Mouse (Mus musculus): Measurements from ENCODE around the gene Slc10a6. TPM values are rescaled to one million over a fixed set of nuclear protein-coding genes. Genes with fewer than 3 reads are reported as not detected.

Slc10a6 gene
- polyA plus RNA-seq, 1 experiment from 2014 or later: 0.84 TPM

- H3K9ac ChIP-seq (ENCODE audit: low read depth, low read length): no peak overlapping the region
- H3K4me3 ChIP-seq (ENCODE audit: low read length): no peak overlapping the region
- no peak overlapping the region for H3K4me2 ChIP-seq (ENCODE audit: low read depth, low read length)
- H3K36me3 ChIP-seq (ENCODE audit: control insufficient read depth, insufficient read depth, low read length): no peaks in the 10 kb centered on the region
- 73% methylated on average over 7 of the region's 7 CpGs for WGBS
- ATAC-seq: no peak
- no peak overlapping the region for H3K27ac ChIP-seq (ENCODE audit: low read length)
- H3K9me3 ChIP-seq (ENCODE audit: control insufficient read depth, low read length): no peaks in the 10 kb centered on the region
- no peaks in the 10 kb centered on the region for H3K4me1 ChIP-seq (ENCODE audit: control insufficient read depth, insufficient read depth, low read length)
- no peaks in the 10 kb centered on the region for H3K27me3 ChIP-seq (replicated peaks; ENCODE audit: control insufficient read depth, insufficient read depth, low read length)
Measured at GRCm38 (mm10) chr5:103605707-103606106, 23.5 kb downstream of the Slc10a6 start.

GRCm38 (mm10) chr5:103603115-103603893 is 25.9 kb downstream of the Slc10a6 start:
- WGBS: 66% methylated on average over 11 of the region's 11 CpGs
- no peaks in the 10 kb centered on the region for H3K4me1 ChIP-seq (ENCODE audit: control insufficient read depth, insufficient read depth, low read length)
- ATAC-seq: no peak
- no peak overlapping the region for H3K4me3 ChIP-seq (ENCODE audit: low read length)
- H3K4me2 ChIP-seq (ENCODE audit: low read depth, low read length): no peak overlapping the region
- H3K9me3 ChIP-seq (ENCODE audit: control insufficient read depth, low read length): no peaks in the 10 kb centered on the region
- no peaks in the 10 kb centered on the region for H3K36me3 ChIP-seq (ENCODE audit: control insufficient read depth, insufficient read depth, low read length)
- no peak overlapping the region for H3K9ac ChIP-seq (ENCODE audit: low read depth, low read length)
- H3K27ac ChIP-seq (ENCODE audit: low read length): no peak overlapping the region
- H3K27me3 ChIP-seq (replicated peaks; ENCODE audit: control insufficient read depth, insufficient read depth, low read length): no peaks in the 10 kb centered on the region

- no peaks in the 10 kb centered on the region for H3K4me1 ChIP-seq (ENCODE audit: control insufficient read depth, insufficient read depth, low read length)
- no peaks in the 10 kb centered on the region for H3K9me3 ChIP-seq (ENCODE audit: control insufficient read depth, low read length)
- no peak overlapping the region for H3K4me2 ChIP-seq (ENCODE audit: low read depth, low read length)
- H3K9ac ChIP-seq (ENCODE audit: low read depth, low read length): no peak overlapping the region
- no peak for ATAC-seq
- no peaks in the 10 kb centered on the region for H3K27me3 ChIP-seq (replicated peaks; ENCODE audit: control insufficient read depth, insufficient read depth, low read length)
- 72% methylated on average over 5 of the region's 5 CpGs for WGBS
- H3K4me3 ChIP-seq (ENCODE audit: low read length): no peak overlapping the region
- H3K27ac ChIP-seq (ENCODE audit: low read length): no peak overlapping the region
- no peaks in the 10 kb centered on the region for H3K36me3 ChIP-seq (ENCODE audit: control insufficient read depth, insufficient read depth, low read length)
Measured at GRCm38 (mm10) chr5:103598881-103599280, 30.3 kb downstream of the Slc10a6 start.

- Histone ChIP-seq H3K27ac (ENCODE audit: low read length) (no peak overlapping the region), H3K27me3 (replicated peaks; ENCODE audit: control insufficient read depth, insufficient read depth, low read length) (no peaks in the 10 kb centered on the region), H3K9me3 (ENCODE audit: control insufficient read depth, low read length) (no peaks in the 10 kb centered on the region), H3K36me3 (ENCODE audit: control insufficient read depth, insufficient read depth, low read length) (no peaks in the 10 kb centered on the region), H3K4me3 (ENCODE audit: low read length) (no peak overlapping the region), H3K9ac (ENCODE audit: low read depth, low read length) (no peak overlapping the region), H3K4me1 (ENCODE audit: control insufficient read depth, insufficient read depth, low read length) (no peaks in the 10 kb centered on the region), H3K4me2 (ENCODE audit: low read depth, low read length) (no peak overlapping the region)
- WGBS: 78% methylated on average over 9 of the region's 9 CpGs
- no peak for ATAC-seq
Measured at GRCm38 (mm10) chr5:103598264-103598663, 30.9 kb downstream of the Slc10a6 start.

GRCm38 (mm10) chr5:103597604-103598003 is 31.6 kb downstream of the Slc10a6 start:
- no peak overlapping the region for H3K27ac ChIP-seq (ENCODE audit: low read length)
- WGBS: 69% methylated on average over 6 of the region's 6 CpGs
- H3K9me3 ChIP-seq (ENCODE audit: control insufficient read depth, low read length): no peaks in the 10 kb centered on the region
- H3K27me3 ChIP-seq (replicated peaks; ENCODE audit: control insufficient read depth, insufficient read depth, low read length): no peaks in the 10 kb centered on the region
- no peaks in the 10 kb centered on the region for H3K36me3 ChIP-seq (ENCODE audit: control insufficient read depth, insufficient read depth, low read length)
- no peak overlapping the region for H3K9ac ChIP-seq (ENCODE audit: low read depth, low read length)
- no peaks in the 10 kb centered on the region for H3K4me1 ChIP-seq (ENCODE audit: control insufficient read depth, insufficient read depth, low read length)
- no peak overlapping the region for H3K4me2 ChIP-seq (ENCODE audit: low read depth, low read length)
- no peak overlapping the region for H3K4me3 ChIP-seq (ENCODE audit: low read length)
- no peak for ATAC-seq

GRCm38 (mm10) chr5:103596467-103597146 is 32.6 kb downstream of the Slc10a6 start:
- H3K4me2 ChIP-seq (ENCODE audit: low read depth, low read length): no peak overlapping the region
- H3K4me1 ChIP-seq (ENCODE audit: control insufficient read depth, insufficient read depth, low read length): no peaks in the 10 kb centered on the region
- H3K9me3 ChIP-seq (ENCODE audit: control insufficient read depth, low read length): no peaks in the 10 kb centered on the region
- H3K27me3 ChIP-seq (replicated peaks; ENCODE audit: control insufficient read depth, insufficient read depth, low read length): no peaks in the 10 kb centered on the region
- no peak overlapping the region for H3K9ac ChIP-seq (ENCODE audit: low read depth, low read length)
- H3K36me3 ChIP-seq (ENCODE audit: control insufficient read depth, insufficient read depth, low read length): no peaks in the 10 kb centered on the region
- WGBS: 83% methylated on average over 14 of the region's 14 CpGs
- no peak overlapping the region for H3K27ac ChIP-seq (ENCODE audit: low read length)
- no peak overlapping the region for H3K4me3 ChIP-seq (ENCODE audit: low read length)
- no peak for ATAC-seq

GRCm38 (mm10) chr5:103595394-103596226 is 33.6 kb downstream of the Slc10a6 start:
- Histone ChIP-seq H3K4me3 (ENCODE audit: low read length) (no peak overlapping the region), H3K27ac (ENCODE audit: low read length) (no peak overlapping the region), H3K4me2 (ENCODE audit: low read depth, low read length) (no peak overlapping the region), H3K9me3 (ENCODE audit: control insufficient read depth, low read length) (no peaks in the 10 kb centered on the region), H3K36me3 (ENCODE audit: control insufficient read depth, insufficient read depth, low read length) (no peaks in the 10 kb centered on the region), H3K4me1 (ENCODE audit: control insufficient read depth, insufficient read depth, low read length) (no peaks in the 10 kb centered on the region), H3K27me3 (replicated peaks; ENCODE audit: control insufficient read depth, insufficient read depth, low read length) (no peaks in the 10 kb centered on the region), H3K9ac (ENCODE audit: low read depth, low read length) (no peak overlapping the region)
- ATAC-seq: no peak
- WGBS: 62% methylated on average over 13 of the region's 13 CpGs

- Histone ChIP-seq H3K36me3 (ENCODE audit: control insufficient read depth, insufficient read depth, low read length) (no peaks in the 10 kb centered on the region), H3K4me3 (ENCODE audit: low read length) (no peak overlapping the region), H3K4me1 (ENCODE audit: control insufficient read depth, insufficient read depth, low read length) (no peaks in the 10 kb centered on the region), H3K4me2 (ENCODE audit: low read depth, low read length) (no peak overlapping the region), H3K9ac (ENCODE audit: low read depth, low read length) (no peak overlapping the region), H3K9me3 (ENCODE audit: control insufficient read depth, low read length) (no peaks in the 10 kb centered on the region), H3K27ac (ENCODE audit: low read length) (no peak overlapping the region), H3K27me3 (replicated peaks; ENCODE audit: control insufficient read depth, insufficient read depth, low read length) (no peaks in the 10 kb centered on the region)
- 84% methylated on average over 9 of the region's 9 CpGs for WGBS
- ATAC-seq: no peak
Measured at GRCm38 (mm10) chr5:103593575-103593974, 35.6 kb downstream of the Slc10a6 start.

- Histone ChIP-seq H3K4me3 (ENCODE audit: low read length) (no peak overlapping the region), H3K4me2 (ENCODE audit: low read depth, low read length) (no peak overlapping the region), H3K36me3 (ENCODE audit: control insufficient read depth, insufficient read depth, low read length) (no peaks in the 10 kb centered on the region), H3K27ac (ENCODE audit: low read length) (no peak overlapping the region), H3K27me3 (replicated peaks; ENCODE audit: control insufficient read depth, insufficient read depth, low read length) (no peaks in the 10 kb centered on the region), H3K9me3 (ENCODE audit: control insufficient read depth, low read length) (no peaks in the 10 kb centered on the region), H3K9ac (ENCODE audit: low read depth, low read length) (no peak overlapping the region), H3K4me1 (ENCODE audit: control insufficient read depth, insufficient read depth, low read length) (no peaks in the 10 kb centered on the region)
- no peak for ATAC-seq
- WGBS: 74% methylated on average over 8 of the region's 8 CpGs
Measured at GRCm38 (mm10) chr5:103592706-103593105, 36.5 kb downstream of the Slc10a6 start.
